Mouse (Mus musculus) left cerebral cortex, adult 2 months (tissue): ENCODE data around the gene Hist1h4d. TPM values are rescaled to one million over a fixed set of nuclear protein-coding genes. Genes with fewer than 3 reads are reported as not detected.
"Not testable (repeated sequence)": the region's sequence is repeated elsewhere in the genome, so short reads cannot be mapped to it uniquely, and the experiment has no call there.

ENCODE experiments used
- DNase-seq, 2 experiments: peaks; one replicate each; pipeline ENCODE4 v3.0.0; 2021 to 2022; ENCODE audit warnings: low spot score in 2 of 2, mixed read lengths in 1 of 2; ENCODE audit errors: extremely low spot score in 1 of 2
- H3K27ac ChIP-seq: fragments of 200-600 bp; 2 replicates; pipeline ENCODE4 v1.8.1; 2022
- H3K4me3 ChIP-seq: fragments of 200-600 bp; 2 replicates; pipeline ENCODE4 v1.8.1; 2022
- CTCF ChIP-seq: fragments of 200-600 bp; IDR thresholded peaks from 2 replicates; pipeline ENCODE4 v1.8.1; 2022; ENCODE audit warnings: antibody characterized with exemption, mild to moderate bottlenecking, moderate library complexity
- intact Hi-C: fragments of 180-260 bp; cut with DNase I; formaldehyde crosslinking; loops from one replicate; pipeline ENCODE4 v1.15.1; 2025
- total RNA-seq, 2 experiments: library from RNA; stranded (reverse); gene quantifications; 2 replicates each; pipeline ENCODE4 v1.2.3; 2021

Gene Hist1h4d
- total RNA-seq, 2 experiments from 2014 or later: 141 to 157 TPM

GRCm38 (mm10) chr13:23541497-23541896, 39.9 kb upstream of the Hist1h4d start:
- no peak for TF ChIP-seq CTCF
- Histone ChIP-seq H3K27ac (no peak overlapping the region), H3K4me3 (no peak overlapping the region)
- intact Hi-C loops: no loop called here
- DNase-seq: no peak

DNA sequence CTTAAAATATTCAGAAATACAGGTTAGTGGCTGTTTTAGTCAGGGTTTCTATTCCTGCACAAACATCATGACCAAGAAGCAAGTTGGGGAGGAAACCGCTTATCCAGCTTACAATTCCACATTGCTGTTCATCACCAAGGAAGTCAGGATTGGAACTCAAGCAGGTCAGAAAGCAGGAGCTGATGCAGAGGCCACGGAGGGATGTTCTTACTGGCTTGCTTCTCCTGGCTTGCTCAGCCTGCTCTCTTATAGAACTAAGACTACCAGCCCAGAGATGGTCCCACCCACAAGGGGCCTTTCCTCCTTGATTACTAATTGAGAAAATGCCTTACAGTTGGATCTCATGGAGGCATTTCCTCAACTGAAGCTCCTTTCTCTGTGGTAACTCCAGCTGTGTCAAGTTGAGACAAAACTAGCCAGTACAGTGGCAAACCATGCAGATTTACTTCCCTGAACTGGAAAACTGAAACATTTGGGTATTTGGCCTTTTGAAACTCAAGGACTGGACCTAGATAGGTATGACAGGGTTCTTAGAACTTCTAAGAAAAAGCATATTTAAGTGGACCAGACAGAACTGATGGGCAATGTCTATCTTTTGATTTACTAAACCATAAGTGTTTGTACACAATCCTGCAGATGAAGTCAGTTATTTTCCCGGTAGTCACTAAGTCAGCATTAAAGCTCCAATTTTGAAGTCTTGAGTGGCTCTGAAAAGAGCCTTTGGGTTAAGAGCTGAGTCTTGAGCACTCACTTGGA, 39.0 kb upstream of the Hist1h4d start:
- intact Hi-C loops, DNase-seq, H3K27ac ChIP-seq: not testable (repeated sequence)
- peak overlapping the region; percentile 63 for H3K4me3 ChIP-seq

GRCm38 (mm10) chr13:23542999-23543607, 38.3 kb upstream of the Hist1h4d start, which contains the start of gene Hist1h2bh:
Gene Hist1h2bh (minus strand): TSS chr13:23543392.
- peak; percentile 48 to 61 for DNase-seq
- intact Hi-C loops: not testable (repeated sequence)
- Histone ChIP-seq H3K27ac (peak within 1 kb of the TSS; percentile 68), H3K4me3 (peak within 1 kb of the TSS; percentile 63)

DNA sequence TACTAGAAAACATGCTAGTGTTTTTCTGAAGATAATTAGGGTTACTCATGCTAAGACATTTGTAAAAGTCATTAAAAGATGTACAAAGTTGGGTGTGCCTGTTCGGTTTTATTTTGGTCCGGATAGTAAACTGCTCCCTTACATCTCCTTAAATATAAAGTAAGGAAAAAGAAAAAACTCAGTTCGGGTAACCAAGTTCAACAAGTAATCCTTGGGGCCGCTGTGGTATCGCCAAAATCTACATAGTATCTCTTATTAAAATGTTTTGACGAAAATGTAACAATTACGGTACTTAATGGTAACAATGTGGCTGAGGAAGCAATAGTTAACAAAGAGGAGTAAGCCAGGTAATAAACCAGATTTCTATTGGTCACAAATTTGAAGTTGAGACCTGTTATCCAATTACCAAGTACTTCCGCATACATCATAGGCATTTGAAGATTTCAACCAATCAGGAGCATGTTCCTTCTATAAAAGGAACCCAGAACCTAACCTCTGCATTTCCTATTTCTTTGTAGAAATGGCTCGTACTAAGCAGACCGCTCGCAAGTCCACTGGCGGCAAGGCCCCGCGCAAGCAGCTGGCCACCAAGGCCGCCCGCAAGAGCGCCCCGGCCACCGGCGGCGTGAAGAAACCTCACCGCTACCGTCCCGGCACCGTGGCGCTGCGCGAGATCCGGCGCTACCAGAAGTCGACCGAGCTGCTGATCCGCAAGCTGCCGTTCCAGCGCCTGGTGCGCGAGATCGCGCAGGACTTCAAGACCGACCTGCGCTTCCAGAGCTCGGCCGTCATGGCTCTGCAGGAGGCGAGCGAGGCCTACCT, 37.2 kb upstream of the Hist1h4d start, which contains the start of gene Hist1h3f:
Gene Hist1h3f (plus strand): TSS at position 88 of the 822 bp plus-strand sequence.
- Histone ChIP-seq H3K4me3 (peak within 1 kb of the TSS; percentile 63), H3K27ac (peak within 1 kb of the TSS; percentile 72)
- TF ChIP-seq CTCF: no peak
- intact Hi-C loops: no loop called here
- peak; percentile 63 to 75 for DNase-seq

DNA sequence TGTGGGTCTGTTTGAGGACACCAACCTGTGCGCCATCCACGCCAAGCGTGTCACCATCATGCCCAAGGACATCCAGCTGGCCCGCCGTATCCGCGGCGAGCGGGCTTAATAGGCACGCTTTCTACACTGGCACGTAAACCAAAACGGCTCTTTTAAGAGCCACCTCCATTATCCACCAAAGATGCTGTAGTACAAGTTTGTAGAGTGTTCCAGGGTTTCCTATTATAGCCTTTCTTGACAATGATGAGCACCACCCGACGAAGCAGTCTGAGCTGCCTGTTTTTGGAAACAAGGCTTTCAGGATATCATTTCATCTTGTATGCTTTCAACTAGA, 36.6 kb upstream of the Hist1h4d start:
- Histone ChIP-seq H3K4me3 (peak overlapping the region; percentile 63), H3K27ac (peak overlapping the region; percentile 59; the same call in 1 of the 2 replicates)
- intact Hi-C loops, DNase-seq: not testable (repeated sequence)

DNA sequence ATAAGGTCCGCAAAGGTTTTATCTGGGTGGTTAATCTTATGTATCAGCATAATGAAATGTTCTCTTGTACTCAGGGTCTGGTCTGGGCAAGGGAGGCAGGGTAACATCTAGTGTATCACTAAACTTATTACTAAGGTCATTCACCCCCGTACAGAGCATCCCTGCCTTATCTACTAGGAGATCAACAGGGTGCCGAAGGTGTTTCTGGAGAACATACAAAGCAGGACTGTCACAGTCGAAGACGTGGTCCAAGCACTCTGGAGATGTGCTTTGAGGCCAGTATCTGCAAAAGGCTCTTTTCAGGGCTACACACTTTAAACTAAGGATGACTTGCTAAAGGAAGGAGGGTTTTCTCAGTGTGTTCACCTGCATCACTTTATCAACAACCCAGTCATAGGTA, 34.7 kb upstream of the Hist1h4d start:
- Histone ChIP-seq H3K27ac (no peak overlapping the region), H3K4me3 (no peak overlapping the region)
- intact Hi-C loops: no loop called here
- no peak for DNase-seq
- no peak for TF ChIP-seq CTCF

DNA sequence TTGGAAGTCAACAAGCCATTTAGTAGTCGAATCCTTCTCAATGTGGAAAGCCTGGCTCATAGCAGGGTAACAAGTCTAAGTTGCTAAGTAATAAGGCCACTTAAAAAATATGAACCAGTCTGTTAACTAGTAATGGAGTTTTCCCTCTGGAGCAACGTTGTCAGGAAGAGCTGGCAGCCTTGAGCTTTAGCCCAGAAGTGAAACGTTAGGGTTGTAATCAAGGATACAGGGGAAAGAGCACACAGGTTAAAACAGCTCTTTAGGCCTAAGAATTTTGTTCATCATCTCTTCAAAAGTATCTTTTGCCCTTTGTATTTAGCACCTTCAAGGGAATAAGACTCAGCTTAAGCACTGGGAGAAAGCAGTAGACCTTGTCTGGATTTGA, 30.6 kb upstream of the Hist1h4d start:
- TF ChIP-seq CTCF: no peak
- intact Hi-C loops: no loop called here
- peak overlapping the region; percentile 72 for H3K27ac ChIP-seq
- H3K4me3 ChIP-seq: peak overlapping the region; percentile 53
- no peak for DNase-seq

DNA sequence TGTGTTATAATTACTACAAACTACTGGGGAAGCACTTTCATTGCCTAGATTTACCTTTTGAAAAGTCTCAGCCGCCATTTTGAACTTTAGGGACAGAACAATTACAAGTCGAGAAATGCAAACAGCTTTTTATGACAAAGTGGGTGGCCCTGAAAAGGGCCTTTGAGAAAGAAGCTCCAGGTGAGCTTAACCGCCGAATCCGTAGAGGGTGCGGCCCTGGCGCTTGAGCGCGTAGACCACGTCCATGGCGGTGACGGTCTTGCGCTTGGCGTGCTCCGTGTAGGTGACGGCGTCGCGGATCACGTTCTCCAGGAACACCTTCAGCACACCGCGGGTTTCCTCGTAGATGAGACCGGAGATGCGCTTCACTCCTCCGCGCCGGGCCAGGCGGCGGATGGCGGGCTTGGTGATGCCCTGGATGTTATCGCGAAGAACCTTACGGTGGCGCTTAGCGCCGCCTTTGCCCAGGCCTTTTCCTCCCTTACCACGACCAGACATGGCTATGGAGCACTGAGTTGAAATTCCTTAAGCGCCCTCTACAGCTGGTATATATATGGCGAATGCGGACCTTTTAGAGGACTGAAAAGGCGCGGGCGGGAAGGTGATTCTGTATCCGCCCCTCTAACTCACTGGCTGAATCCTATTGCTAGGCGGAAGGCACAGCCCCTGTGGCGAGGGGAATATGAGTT, 30.1 kb upstream of the Hist1h4d start, which contains the start of gene Hist1h4f:
Gene Hist1h4f (minus strand): TSS at position 503 of the 689 bp plus-strand sequence.
- peak; percentile 89 to 90 for DNase-seq
- H3K4me3 ChIP-seq: peak within 1 kb of the TSS; percentile 53
- intact Hi-C loops: not testable (repeated sequence)
- peak; percentile 51 for TF ChIP-seq CTCF
- H3K27ac ChIP-seq: peak within 1 kb of the TSS; percentile 72

DNA sequence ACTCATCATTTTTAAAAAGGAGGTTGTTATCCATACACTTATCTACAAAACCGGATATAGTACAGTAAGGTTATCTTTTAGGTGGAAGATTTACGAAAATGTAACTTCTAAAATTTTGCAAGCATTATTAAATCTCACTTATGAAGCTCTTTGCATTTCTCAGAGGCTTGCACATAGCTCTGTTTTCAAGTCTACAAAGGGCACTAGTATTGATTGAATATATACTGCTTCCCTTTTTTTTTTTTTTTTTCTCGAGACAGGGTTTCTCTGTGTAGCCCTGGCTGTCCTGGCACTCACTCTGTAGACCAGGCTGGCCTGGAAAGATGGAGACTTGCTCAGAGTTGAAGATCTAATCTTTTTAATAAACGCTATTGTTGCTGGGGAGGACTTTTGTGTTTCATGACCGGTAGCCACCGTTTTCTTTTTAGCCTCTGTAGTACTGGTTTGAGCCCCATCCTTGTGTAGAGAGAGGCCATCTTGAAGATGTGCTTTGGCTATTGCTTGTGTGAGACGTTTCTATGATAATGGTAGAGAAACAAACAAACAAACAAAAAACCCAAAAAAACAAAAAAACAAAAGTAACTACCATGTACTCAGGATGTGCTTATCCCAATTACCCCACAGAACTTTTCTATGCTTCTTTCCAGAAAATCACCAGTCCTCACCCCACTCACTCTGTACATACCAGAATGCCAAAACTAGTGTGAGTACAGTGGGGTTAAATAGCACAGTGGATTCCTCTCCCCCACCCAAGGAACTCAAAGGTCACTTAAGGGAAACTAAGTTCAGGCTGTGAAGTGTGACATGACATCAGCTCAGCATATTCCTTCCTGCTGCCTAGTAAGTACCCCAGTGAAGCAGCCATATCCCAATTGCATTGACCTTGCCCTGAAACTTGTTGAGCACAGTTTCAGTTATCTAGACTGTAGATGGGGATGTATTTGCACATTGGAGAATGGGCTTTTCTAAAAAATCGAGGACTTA, 29.2 kb upstream of the Hist1h4d start:
- peak overlapping the region; percentile 72 for H3K27ac ChIP-seq
- DNase-seq: no peak
- intact Hi-C loops: no loop called here
- H3K4me3 ChIP-seq: peak overlapping the region; percentile 53
- no peak for TF ChIP-seq CTCF

DNA sequence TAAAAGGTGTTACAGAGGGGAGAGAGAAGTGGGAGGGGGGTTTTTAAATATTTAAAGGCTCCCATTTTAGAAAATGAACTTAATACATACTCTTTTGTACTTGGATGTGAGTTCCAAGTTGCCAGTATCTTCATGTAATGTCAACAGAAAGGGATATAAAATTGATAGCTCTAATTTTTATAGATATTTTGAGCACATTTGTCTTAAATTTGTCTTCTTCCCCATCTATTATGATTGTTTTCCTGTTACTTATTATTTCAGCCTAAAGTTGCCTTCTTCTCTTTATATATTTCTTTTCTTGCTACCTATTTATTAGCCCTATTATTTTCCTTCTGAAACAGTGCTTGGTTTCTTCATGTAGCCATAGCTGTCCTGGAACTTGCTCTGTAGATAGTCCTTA, 28.4 kb upstream of the Hist1h4d start, which contains the start of gene Hist1h1d:
Gene Hist1h1d (plus strand): TSS at position 301 of the 400 bp plus-strand sequence.
- Histone ChIP-seq H3K27ac (peak within 1 kb of the TSS; percentile 70; the same call in 1 of the 2 replicates), H3K4me3 (no peak within 1 kb of the TSS)
- TF ChIP-seq CTCF: no peak
- DNase-seq: no peak
- intact Hi-C loops: no loop called here
